Mouse (Mus musculus): ENCODE data around the gene Hlf. TPM values are rescaled to one million over a fixed set of nuclear protein-coding genes. Genes with fewer than 3 reads are reported as not detected.

Hlf gene
- polyA plus RNA-seq, 1 experiment from 2014 or later: 1.3 TPM

GRCm38 (mm10) chr11:90389174-90389901 lies 1.4 kb downstream of the Hlf start:
- no peak for ATAC-seq (ENCODE audit: low FRiP score, low read depth)
- Histone ChIP-seq H3K36me3 (no peaks in the 10 kb centered on the region), H3K4me3 (peak overlapping the region; percentile 48), H3K27me3 (peaks cover 59% of the 10 kb centered on the region), H3K4me1 (peaks cover 20% of the 10 kb centered on the region), H3K9ac (peak overlapping the region; percentile 58), H3K9me3 (no peaks in the 10 kb centered on the region), H3K4me2 (replicated peaks) (peak overlapping the region; percentile 86), H3K27ac (no peak overlapping the region)
- under 1% methylated on average over 36 of the region's 36 CpGs for WGBS

- Histone ChIP-seq H3K9me3 (no peaks in the 10 kb centered on the region), H3K4me2 (replicated peaks) (peak overlapping the region; percentile 30), H3K4me3 (no peak overlapping the region), H3K9ac (no peak overlapping the region), H3K36me3 (no peaks in the 10 kb centered on the region), H3K27ac (no peak overlapping the region), H3K4me1 (peaks cover 20% of the 10 kb centered on the region), H3K27me3 (peaks cover 68% of the 10 kb centered on the region)
- 52% methylated on average over 32 of the region's 32 CpGs for WGBS
- ATAC-seq (ENCODE audit: low FRiP score, low read depth): no peak
Measured at GRCm38 (mm10) chr11:90387501-90388440, 2.9 kb downstream of the Hlf start.

GRCm38 (mm10) chr11:90382005-90382611 lies 8.6 kb downstream of the Hlf start:
- Histone ChIP-seq H3K27me3 (peaks cover 24% of the 10 kb centered on the region), H3K9me3 (no peaks in the 10 kb centered on the region), H3K27ac (no peak overlapping the region), H3K4me1 (peaks cover 12% of the 10 kb centered on the region), H3K9ac (no peak overlapping the region), H3K4me3 (no peak overlapping the region), H3K4me2 (replicated peaks) (peak overlapping the region; percentile 44), H3K36me3 (no peaks in the 10 kb centered on the region)
- ATAC-seq (ENCODE audit: low FRiP score, low read depth): peak; percentile 68
- 17% methylated on average over 6 of the region's 6 CpGs for WGBS

GRCm38 (mm10) chr11:90381113-90381512 lies 9.6 kb downstream of the Hlf start:
- Histone ChIP-seq H3K4me1 (peaks cover 12% of the 10 kb centered on the region), H3K4me3 (no peak overlapping the region), H3K27ac (no peak overlapping the region; the same call in 1 of the 2 replicates), H3K4me2 (replicated peaks) (no peak overlapping the region), H3K27me3 (peaks cover 14% of the 10 kb centered on the region), H3K36me3 (no peaks in the 10 kb centered on the region), H3K9me3 (no peaks in the 10 kb centered on the region), H3K9ac (no peak overlapping the region)
- ATAC-seq (ENCODE audit: low FRiP score, low read depth): no peak
- 57% methylated on average over 5 of the region's 5 CpGs for WGBS

GRCm38 (mm10) chr11:90380131-90380685 lies 10.5 kb downstream of the Hlf start:
- Histone ChIP-seq H3K27ac (no peak overlapping the region), H3K4me3 (no peak overlapping the region), H3K4me1 (peaks cover 12% of the 10 kb centered on the region), H3K36me3 (no peaks in the 10 kb centered on the region), H3K9me3 (no peaks in the 10 kb centered on the region), H3K27me3 (peaks cover 12% of the 10 kb centered on the region), H3K9ac (no peak overlapping the region), H3K4me2 (replicated peaks) (no peak overlapping the region)
- WGBS: 74% methylated on average over 10 of the region's 10 CpGs
- no peak for ATAC-seq (ENCODE audit: low FRiP score, low read depth)

GRCm38 (mm10) chr11:90378008-90378407 lies 12.7 kb downstream of the Hlf start:
- Histone ChIP-seq H3K27me3 (no peaks in the 10 kb centered on the region), H3K36me3 (no peaks in the 10 kb centered on the region), H3K4me2 (replicated peaks) (no peak overlapping the region), H3K27ac (no peak overlapping the region), H3K9ac (no peak overlapping the region), H3K9me3 (no peaks in the 10 kb centered on the region), H3K4me3 (no peak overlapping the region), H3K4me1 (peaks cover 12% of the 10 kb centered on the region)
- no peak for ATAC-seq (ENCODE audit: low FRiP score, low read depth)
- 96% methylated on average over 5 of the region's 5 CpGs for WGBS

GRCm38 (mm10) chr11:90376436-90376835 lies 14.3 kb downstream of the Hlf start:
- Histone ChIP-seq H3K9me3 (no peaks in the 10 kb centered on the region), H3K4me3 (no peak overlapping the region), H3K36me3 (no peaks in the 10 kb centered on the region), H3K4me1 (peaks cover 9% of the 10 kb centered on the region), H3K27me3 (no peaks in the 10 kb centered on the region), H3K4me2 (replicated peaks) (no peak overlapping the region), H3K27ac (no peak overlapping the region), H3K9ac (no peak overlapping the region)
- WGBS: 94% methylated on average over 9 of the region's 9 CpGs
- ATAC-seq (ENCODE audit: low FRiP score, low read depth): no peak

GRCm38 (mm10) chr11:90371470-90372100 lies 19.1 kb downstream of the Hlf start:
- 38% methylated on average over 8 of the region's 8 CpGs for WGBS
- Histone ChIP-seq H3K9ac (no peak overlapping the region), H3K4me3 (no peak overlapping the region), H3K4me2 (replicated peaks) (peak overlapping the region; percentile 19; the same call in 1 of the 2 replicates), H3K36me3 (no peaks in the 10 kb centered on the region), H3K4me1 (peaks cover 44% of the 10 kb centered on the region), H3K27ac (no peak overlapping the region; the same call in none of the 2 replicates), H3K9me3 (no peaks in the 10 kb centered on the region), H3K27me3 (no peaks in the 10 kb centered on the region)
- ATAC-seq (ENCODE audit: low FRiP score, low read depth): no peak

- WGBS: 9% methylated on average over 11 of the region's 11 CpGs
- Histone ChIP-seq H3K36me3 (no peaks in the 10 kb centered on the region), H3K9me3 (no peaks in the 10 kb centered on the region), H3K4me1 (peaks cover 44% of the 10 kb centered on the region), H3K9ac (peak overlapping the region; percentile 43; the same call in 1 of the 2 replicates), H3K4me3 (no peak overlapping the region), H3K4me2 (replicated peaks) (peak overlapping the region; percentile 43), H3K27ac (no peak overlapping the region), H3K27me3 (no peaks in the 10 kb centered on the region)
- no peak for ATAC-seq (ENCODE audit: low FRiP score, low read depth)
Measured at GRCm38 (mm10) chr11:90370789-90371291, 19.9 kb downstream of the Hlf start.

- H3K27me3 ChIP-seq: no peaks in the 10 kb centered on the region
- H3K9ac ChIP-seq: peak overlapping the region; percentile 43; the same call in 1 of the 2 replicates
- H3K9me3 ChIP-seq: no peaks in the 10 kb centered on the region
- H3K4me3 ChIP-seq: no peak overlapping the region
- ATAC-seq (ENCODE audit: low FRiP score, low read depth): no peak
- H3K36me3 ChIP-seq: no peaks in the 10 kb centered on the region
- 41% methylated on average over 11 of the region's 11 CpGs for WGBS
- H3K27ac ChIP-seq: peak overlapping the region; percentile 73; the same call in 1 of the 2 replicates
- peaks cover 44% of the 10 kb centered on the region for H3K4me1 ChIP-seq
- peak overlapping the region; percentile 43 for H3K4me2 ChIP-seq (replicated peaks)
Measured at GRCm38 (mm10) chr11:90370367-90370766, 20.3 kb downstream of the Hlf start.

- no peaks in the 10 kb centered on the region for H3K27me3 ChIP-seq
- no peak overlapping the region for H3K9ac ChIP-seq
- no peak overlapping the region for H3K4me3 ChIP-seq
- WGBS: 21% methylated on average over 8 of the region's 8 CpGs
- ATAC-seq (ENCODE audit: low FRiP score, low read depth): peak; percentile 70; the same call in 1 of the 2 replicates
- H3K27ac ChIP-seq: peak overlapping the region; percentile 73
- peaks cover 48% of the 10 kb centered on the region for H3K4me1 ChIP-seq
- H3K36me3 ChIP-seq: no peaks in the 10 kb centered on the region
- H3K4me2 ChIP-seq (replicated peaks): peak overlapping the region; percentile 43; the same call in 1 of the 2 replicates
- no peaks in the 10 kb centered on the region for H3K9me3 ChIP-seq
Measured at GRCm38 (mm10) chr11:90369605-90370004, 21.1 kb downstream of the Hlf start.

Data from limb, embryonic 13.5 days (tissue).